Mouse (Mus musculus) embryonic facial prominence, embryonic 12.5 days (tissue): ENCODE measurements around the gene Cnpy2. TPM values are rescaled to one million over a fixed set of nuclear protein-coding genes. Genes with fewer than 3 reads are reported as not detected.
A peak's percentile ranks its signal among the peaks of the same experiment; 100 is the strongest.

Source experiments
- ATAC-seq: fragments of 200-750 bp; cut with Nextera tagmentation; 2 replicates; pipeline ENCODE4 v1.8.0; 2017; ENCODE audit not compliant: insufficient number of reproducible peaks, insufficient read depth, low FRiP score, low TSS enrichment
- H3K27ac ChIP-seq: fragments of 300-500 bp; sonication (generic); 2 replicates; pipeline ENCODE4 v1.5.1; 2016; ENCODE audit warnings: mild to moderate bottlenecking
- H3K27me3 ChIP-seq: fragments of 300-500 bp; sonication (generic); 2 replicates; pipeline ENCODE4 v1.6.1; 2016; ENCODE audit warnings: mild to moderate bottlenecking, moderate library complexity
- H3K36me3 ChIP-seq: fragments of 300-500 bp; sonication (generic); 2 replicates; pipeline ENCODE4 v1.6.1; 2016; ENCODE audit warnings: mild to moderate bottlenecking
- H3K4me1 ChIP-seq: fragments of 300-500 bp; sonication (generic); 2 replicates; pipeline ENCODE4 v1.6.1; 2016
- H3K4me2 ChIP-seq: fragments of 300-500 bp; sonication (generic); replicated peaks from 2 replicates; pipeline ENCODE4 v1.6.1; 2016; ENCODE audit warnings: mild to moderate bottlenecking, moderate library complexity
- H3K4me3 ChIP-seq: fragments of 300-500 bp; sonication (generic); 2 replicates; pipeline ENCODE4 v1.5.1; 2016; ENCODE audit warnings: mild to moderate bottlenecking
- H3K9ac ChIP-seq: fragments of 300-500 bp; sonication (generic); 2 replicates; pipeline ENCODE4 v1.6.1; 2016; ENCODE audit warnings: mild to moderate bottlenecking, moderate library complexity
- H3K9me3 ChIP-seq: fragments of 300-500 bp; sonication (generic); 2 replicates; pipeline ENCODE4 v1.6.1; 2016; ENCODE audit warnings: mild to moderate bottlenecking, moderate library complexity
- WGBS: fragments of 180-500 bp; shearing (Covaris S2); methylation state at CpG from one replicate; pipeline ENCODE4 v1.1.7; 2016; 5-methylcytosine and 5-hydroxymethylcytosine counted together
- polyA plus RNA-seq: library from polyadenylated mRNA; unstranded; fragments of >200 nt; fragmentation: Nextera tagmentation; extraction: Ambion mirVana; gene quantifications from 2 replicates; pipeline ENCODE4 v1.2.1, GENCODE M21; 2016

Cnpy2 gene
- polyA plus RNA-seq, 1 experiment from 2014 or later = 306 TPM

GRCm38 (mm10) chr10:128297221-128297620 is 25.0 kb upstream of the Cnpy2 start:
- Histone ChIP-seq H3K4me2 (no peak overlapping the region), H3K9ac (no peak overlapping the region), H3K4me3 (no peak overlapping the region), H3K27ac (no peak overlapping the region), H3K27me3 (no peaks in the 10 kb centered on the region), H3K36me3 (peaks cover 6% of the 10 kb centered on the region; the same call in 1 of the 2 replicates), H3K9me3 (no peaks in the 10 kb centered on the region), H3K4me1 (no peaks in the 10 kb centered on the region)
- 79% methylated on average over 4 of the region's 4 CpGs for WGBS
- ATAC-seq = no peak

DNA sequence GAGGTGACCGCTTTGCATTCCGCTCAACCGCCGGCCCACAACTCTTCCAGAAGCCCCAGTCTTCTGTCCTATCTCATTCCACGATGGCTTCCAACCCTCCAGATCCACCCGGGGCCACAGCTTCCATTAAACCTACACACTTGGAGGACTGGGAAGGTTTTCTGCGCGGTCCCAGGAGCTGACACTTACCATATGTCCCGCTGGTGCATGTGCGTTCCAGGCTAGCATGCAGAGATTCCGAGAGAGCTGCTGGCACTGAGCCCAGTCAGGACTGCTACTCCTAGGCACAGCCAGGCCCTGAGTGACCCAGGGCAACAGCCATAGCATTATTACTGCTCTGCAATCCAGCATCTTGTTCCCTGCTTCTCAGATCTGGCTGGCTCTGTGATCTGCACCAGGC is 24.6 kb upstream of the Cnpy2 start:
- no peaks in the 10 kb centered on the region for H3K9me3 ChIP-seq
- no peak for ATAC-seq
- no peaks in the 10 kb centered on the region for H3K27me3 ChIP-seq
- no peak overlapping the region for H3K27ac ChIP-seq
- H3K4me1 ChIP-seq = 0 out of 2 replicates have a peak, but pooled peaks cover 3% of the 10 kb centered on the region
- peaks cover 2% of the 10 kb centered on the region; the same call in 1 of the 2 replicates for H3K36me3 ChIP-seq
- H3K4me2 ChIP-seq = no peak overlapping the region
- no peak overlapping the region for H3K9ac ChIP-seq
- WGBS = 78% methylated on average over 11 of the region's 11 CpGs
- H3K4me3 ChIP-seq = no peak overlapping the region

DNA sequence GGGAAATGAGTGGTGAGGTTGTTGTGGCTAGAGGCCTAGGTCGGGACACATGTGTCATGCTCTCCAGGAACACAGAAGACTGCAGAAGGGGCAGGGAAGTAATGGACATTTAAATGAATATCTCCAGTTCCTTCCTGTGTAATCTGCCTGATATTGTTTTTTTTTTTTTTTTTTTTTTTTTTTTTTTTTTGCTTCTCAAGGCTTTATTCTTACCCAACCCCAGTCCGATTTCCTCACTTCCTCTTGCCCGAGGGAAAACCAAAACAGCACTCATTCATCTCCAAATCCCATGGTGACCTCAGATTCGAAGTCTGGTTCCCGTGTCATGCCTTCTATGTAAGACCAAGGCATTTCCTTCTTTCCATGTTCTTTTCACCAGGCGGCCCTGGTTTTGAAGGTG is 24.0 kb upstream of the Cnpy2 start:
- no peaks in the 10 kb centered on the region for H3K27me3 ChIP-seq
- no peak overlapping the region for H3K27ac ChIP-seq
- 65% methylated on average over 6 of the region's 6 CpGs for WGBS
- no peak overlapping the region for H3K4me2 ChIP-seq
- ATAC-seq = no peak
- H3K9me3 ChIP-seq = no peaks in the 10 kb centered on the region
- 0 out of 2 replicates have a peak, but pooled peaks cover 3% of the 10 kb centered on the region for H3K4me1 ChIP-seq
- H3K9ac ChIP-seq = no peak overlapping the region
- H3K36me3 ChIP-seq = no peaks in the 10 kb centered on the region
- no peak overlapping the region for H3K4me3 ChIP-seq

GRCm38 (mm10) chr10:128298702-128299171 is 23.5 kb upstream of the Cnpy2 start, which contains the start of gene Il23a:
Gene Il23a, minus strand, starts transcription at chr10:128298752.
- no peak within 1 kb of the TSS for H3K9ac ChIP-seq
- H3K9me3 ChIP-seq = no peaks in the 10 kb centered on the region
- no peak within 1 kb of the TSS for H3K4me2 ChIP-seq
- no peak within 1 kb of the TSS for H3K4me3 ChIP-seq
- 79% methylated on average over 11 of the region's 11 CpGs for WGBS
- ATAC-seq = no peak
- no peaks in the 10 kb centered on the region for H3K36me3 ChIP-seq
- H3K27ac ChIP-seq = no peak within 1 kb of the TSS
- H3K27me3 ChIP-seq = no peaks in the 10 kb centered on the region
- H3K4me1 ChIP-seq = peaks cover 4% of the 10 kb centered on the region

- H3K4me2 ChIP-seq = peak overlapping the region; percentile 59
- H3K4me1 ChIP-seq = peaks cover 10% of the 10 kb centered on the region
- WGBS = 42% methylated on average over 3 of the region's 3 CpGs
- H3K9ac ChIP-seq = peak overlapping the region; percentile 79
- H3K36me3 ChIP-seq = no peaks in the 10 kb centered on the region
- H3K27ac ChIP-seq = peak overlapping the region; percentile 95
- H3K4me3 ChIP-seq = peak overlapping the region; percentile 53
- ATAC-seq = no peak
- no peaks in the 10 kb centered on the region for H3K9me3 ChIP-seq
- H3K27me3 ChIP-seq = no peaks in the 10 kb centered on the region
Observed at GRCm38 (mm10) chr10:128302357-128302756, 19.9 kb upstream of the Cnpy2 start.

- H3K36me3 ChIP-seq = 0 out of 2 replicates have a peak, but pooled peaks cover under 1% of the 10 kb centered on the region
- H3K9ac ChIP-seq = peak overlapping the region; percentile 79
- ATAC-seq = 0 out of 2 replicates have a peak, but pooled peaks have one; percentile 2
- H3K9me3 ChIP-seq = no peaks in the 10 kb centered on the region
- under 1% methylated on average over 9 of the region's 9 CpGs for WGBS
- peak overlapping the region; percentile 95 for H3K27ac ChIP-seq
- peak overlapping the region; percentile 53 for H3K4me3 ChIP-seq
- H3K27me3 ChIP-seq = no peaks in the 10 kb centered on the region
- peaks cover 10% of the 10 kb centered on the region for H3K4me1 ChIP-seq
- peak overlapping the region; percentile 59 for H3K4me2 ChIP-seq
Observed at GRCm38 (mm10) chr10:128302785-128303125, 19.5 kb upstream of the Cnpy2 start.

GRCm38 (mm10) chr10:128303126-128304021 is 18.9 kb upstream of the Cnpy2 start, which contains the start of gene Pan2:
Gene Pan2, plus strand, starts transcription at chr10:128303335.
- peak within 1 kb of the TSS; percentile 79 for H3K9ac ChIP-seq
- no peaks in the 10 kb centered on the region for H3K27me3 ChIP-seq
- H3K4me2 ChIP-seq = peak within 1 kb of the TSS; percentile 65
- ATAC-seq = peak; percentile 98
- H3K27ac ChIP-seq = peak within 1 kb of the TSS; percentile 95
- peaks cover 6% of the 10 kb centered on the region for H3K36me3 ChIP-seq
- peak within 1 kb of the TSS; percentile 53 for H3K4me3 ChIP-seq
- no peaks in the 10 kb centered on the region for H3K9me3 ChIP-seq
- 2% methylated on average over 37 of the region's 37 CpGs for WGBS
- H3K4me1 ChIP-seq = peaks cover 10% of the 10 kb centered on the region

DNA sequence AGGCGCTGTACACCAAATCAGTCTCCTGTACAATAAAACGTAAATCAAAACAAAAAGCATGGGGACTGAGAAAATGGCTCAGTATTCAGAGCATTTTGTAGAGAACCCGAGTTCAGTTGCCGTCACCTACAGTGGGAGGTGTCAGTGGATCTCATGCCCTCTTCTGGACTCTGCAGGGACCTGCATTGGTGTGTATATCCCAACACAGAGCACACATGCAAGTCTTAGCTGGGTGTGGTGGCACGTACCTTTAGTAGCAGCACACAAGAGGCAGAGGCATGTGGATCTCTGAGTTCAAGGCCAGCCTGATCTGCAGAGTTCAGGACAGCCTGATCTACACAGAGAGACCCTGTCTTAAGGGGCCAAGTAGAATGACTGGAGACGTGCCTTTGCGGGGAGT is 12.6 kb upstream of the Cnpy2 start:
- H3K4me1 ChIP-seq = no peaks in the 10 kb centered on the region
- no peaks in the 10 kb centered on the region for H3K27me3 ChIP-seq
- H3K4me3 ChIP-seq = no peak overlapping the region
- 87% methylated on average over 7 of the region's 7 CpGs for WGBS
- no peak overlapping the region for H3K27ac ChIP-seq
- H3K36me3 ChIP-seq = peaks cover 64% of the 10 kb centered on the region
- 0 out of 2 replicates have a peak, but pooled peaks have one; percentile 36 for ATAC-seq
- H3K4me2 ChIP-seq = no peak overlapping the region
- no peak overlapping the region for H3K9ac ChIP-seq
- H3K9me3 ChIP-seq = no peaks in the 10 kb centered on the region

GRCm38 (mm10) chr10:128310177-128310576 is 12.1 kb upstream of the Cnpy2 start:
- WGBS = 77% methylated on average over 11 of the region's 11 CpGs
- Histone ChIP-seq H3K27me3 (no peaks in the 10 kb centered on the region), H3K4me2 (no peak overlapping the region), H3K27ac (0 out of 2 replicates have a peak overlapping the region, but pooled peaks have one; percentile 23), H3K9ac (no peak overlapping the region), H3K36me3 (peaks cover 70% of the 10 kb centered on the region), H3K9me3 (no peaks in the 10 kb centered on the region), H3K4me3 (no peak overlapping the region), H3K4me1 (no peaks in the 10 kb centered on the region)
- no peak for ATAC-seq

- H3K4me3 ChIP-seq = no peak overlapping the region
- no peak overlapping the region for H3K4me2 ChIP-seq
- H3K4me1 ChIP-seq = no peaks in the 10 kb centered on the region
- H3K9me3 ChIP-seq = no peaks in the 10 kb centered on the region
- ATAC-seq = no peak
- peaks cover 77% of the 10 kb centered on the region for H3K36me3 ChIP-seq
- no peaks in the 10 kb centered on the region for H3K27me3 ChIP-seq
- no peak overlapping the region for H3K27ac ChIP-seq
- H3K9ac ChIP-seq = no peak overlapping the region
- 86% methylated on average over 4 of the region's 4 CpGs for WGBS
Observed at GRCm38 (mm10) chr10:128310902-128311301, 11.4 kb upstream of the Cnpy2 start.

GRCm38 (mm10) chr10:128315578-128315977 is 6.7 kb upstream of the Cnpy2 start:
- Histone ChIP-seq H3K36me3 (peaks cover 91% of the 10 kb centered on the region), H3K9ac (no peak overlapping the region), H3K4me1 (no peaks in the 10 kb centered on the region), H3K4me3 (no peak overlapping the region), H3K9me3 (no peaks in the 10 kb centered on the region), H3K27ac (no peak overlapping the region), H3K27me3 (no peaks in the 10 kb centered on the region), H3K4me2 (no peak overlapping the region)
- no peak for ATAC-seq
- 90% methylated on average over 8 of the region's 8 CpGs for WGBS

GRCm38 (mm10) chr10:128321641-128322040 is 618 bp upstream of the Cnpy2 start:
- Histone ChIP-seq H3K4me2 (peak overlapping the region; percentile 80), H3K4me3 (peak overlapping the region; percentile 76), H3K9me3 (no peaks in the 10 kb centered on the region), H3K36me3 (peaks cover 62% of the 10 kb centered on the region), H3K27me3 (no peaks in the 10 kb centered on the region), H3K4me1 (peaks cover 10% of the 10 kb centered on the region), H3K27ac (peak overlapping the region; percentile 13; the same call in 1 of the 2 replicates), H3K9ac (0 out of 2 replicates have a peak overlapping the region, but pooled peaks have one; percentile 93)
- WGBS = 60% methylated on average over 12 of the region's 12 CpGs
- ATAC-seq = no peak
